Mouse (Mus musculus) mouse trophoblast stem cell (cell line): ENCODE measurements around the gene Phkg2.

Source experiments
- in situ Hi-C, 2 experiments: fragments of 300-500 bp; cut with MseI, MboI; formaldehyde crosslinking; loops; 2 replicates in 1 of 2; 3 replicates in 1 of 2; pipeline ENCODE4 v1.15.1; 2025

The Phkg2 gene

DNA sequence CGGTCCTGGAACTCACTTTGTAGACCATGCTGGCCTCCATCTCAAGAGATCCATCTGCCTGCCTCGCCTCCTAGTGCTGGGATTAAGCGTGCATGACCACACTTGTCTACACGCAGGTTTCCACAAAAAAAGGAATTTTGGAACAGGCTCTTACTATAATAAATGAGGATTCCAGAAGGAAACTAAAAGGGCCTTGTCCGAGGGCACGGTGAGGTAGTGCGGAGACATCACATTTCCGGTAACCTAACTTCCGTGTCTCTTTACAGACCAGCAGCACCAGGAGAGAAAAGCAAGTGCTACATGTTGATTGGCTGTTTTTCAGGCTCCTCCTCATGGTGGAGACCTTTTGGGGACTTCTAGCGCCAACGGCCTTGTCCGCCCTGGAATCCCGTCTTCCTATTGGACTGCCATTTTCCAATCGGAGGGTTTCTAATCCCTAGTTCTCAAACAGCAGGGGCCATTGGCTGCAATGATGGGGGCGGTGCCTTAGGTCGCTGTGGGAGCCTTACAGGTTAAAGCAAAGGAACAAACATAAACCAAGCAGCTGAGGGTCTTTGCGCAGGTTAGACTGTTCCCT, at the start of gene Phkg2:
Gene Phkg2 (plus strand): TSS at position 446 of the 577 bp plus-strand sequence.
- in situ Hi-C loops: no loop called here

DNA sequence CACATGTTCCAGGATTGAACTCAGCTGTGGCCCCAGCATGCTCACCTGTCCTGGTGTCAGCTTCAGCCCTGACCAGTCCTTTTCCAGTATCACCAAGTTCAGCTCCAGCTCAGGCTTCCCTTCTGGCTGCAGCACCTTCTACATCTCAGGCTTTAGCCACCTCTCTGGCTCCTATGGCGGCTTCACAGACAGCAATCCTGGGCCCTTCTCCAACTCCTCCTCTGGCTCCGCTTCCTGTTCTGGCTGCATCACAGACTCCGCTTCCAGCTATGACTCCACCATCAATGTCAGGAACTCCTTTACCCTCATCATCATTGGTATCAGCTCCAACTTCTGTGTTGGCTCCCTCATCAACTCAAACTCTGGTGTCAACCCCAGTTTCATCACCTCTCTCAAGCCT, 31.5 kb upstream of the Phkg2 start:
- in situ Hi-C loops: no loop called here

- in situ Hi-C loops: no loop called here
Observed at GRCm38 (mm10) chr7:127549116-127549835, 23.9 kb upstream of the Phkg2 start.

DNA sequence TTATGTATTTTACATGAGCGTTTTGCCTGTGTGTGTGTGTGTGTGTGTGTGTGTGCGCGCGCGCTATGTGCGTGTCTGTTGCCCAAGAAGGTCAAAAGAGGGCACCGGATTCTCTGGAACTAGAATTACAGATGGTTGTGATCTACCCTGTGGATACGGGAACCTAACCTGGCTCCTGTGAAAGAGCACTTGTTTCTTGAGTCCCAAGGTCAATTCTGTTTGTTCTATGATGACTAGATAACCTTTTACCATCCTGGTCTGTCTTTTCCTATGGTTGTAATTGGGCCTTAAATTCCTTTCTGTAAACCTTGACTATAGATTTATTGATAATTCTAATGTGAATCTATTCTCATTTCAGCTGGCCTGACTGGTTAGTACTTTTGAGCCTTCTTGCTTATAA, 21.6 kb upstream of the Phkg2 start:
- in situ Hi-C loops: no loop called here

DNA sequence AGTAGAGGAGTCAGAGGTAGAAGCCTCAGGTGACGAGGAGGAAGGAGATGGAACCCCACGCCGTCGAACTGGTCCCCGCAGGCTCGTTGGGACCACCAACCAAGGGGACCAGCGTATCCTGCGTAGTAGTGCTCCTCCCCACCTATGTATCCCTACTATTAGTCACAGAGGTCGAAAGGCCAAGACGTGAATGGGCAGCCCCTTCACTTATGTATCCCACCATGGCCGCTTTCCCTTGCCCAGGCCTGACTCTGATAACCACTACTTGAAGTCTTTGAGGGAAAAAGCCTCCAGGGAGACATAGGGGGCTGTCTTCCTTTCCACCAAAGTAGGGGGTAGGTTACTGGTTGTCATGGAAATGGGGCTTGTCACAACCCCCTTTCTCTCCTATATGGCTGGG, 12.6 kb upstream of the Phkg2 start:
- in situ Hi-C loops: no loop called here

- in situ Hi-C loops: no loop called here
Observed at GRCm38 (mm10) chr7:127561340-127561858, 11.7 kb upstream of the Phkg2 start, which contains the start of gene Tmem265. Gene Tmem265, plus strand, starts transcription at chr7:127561390.

DNA sequence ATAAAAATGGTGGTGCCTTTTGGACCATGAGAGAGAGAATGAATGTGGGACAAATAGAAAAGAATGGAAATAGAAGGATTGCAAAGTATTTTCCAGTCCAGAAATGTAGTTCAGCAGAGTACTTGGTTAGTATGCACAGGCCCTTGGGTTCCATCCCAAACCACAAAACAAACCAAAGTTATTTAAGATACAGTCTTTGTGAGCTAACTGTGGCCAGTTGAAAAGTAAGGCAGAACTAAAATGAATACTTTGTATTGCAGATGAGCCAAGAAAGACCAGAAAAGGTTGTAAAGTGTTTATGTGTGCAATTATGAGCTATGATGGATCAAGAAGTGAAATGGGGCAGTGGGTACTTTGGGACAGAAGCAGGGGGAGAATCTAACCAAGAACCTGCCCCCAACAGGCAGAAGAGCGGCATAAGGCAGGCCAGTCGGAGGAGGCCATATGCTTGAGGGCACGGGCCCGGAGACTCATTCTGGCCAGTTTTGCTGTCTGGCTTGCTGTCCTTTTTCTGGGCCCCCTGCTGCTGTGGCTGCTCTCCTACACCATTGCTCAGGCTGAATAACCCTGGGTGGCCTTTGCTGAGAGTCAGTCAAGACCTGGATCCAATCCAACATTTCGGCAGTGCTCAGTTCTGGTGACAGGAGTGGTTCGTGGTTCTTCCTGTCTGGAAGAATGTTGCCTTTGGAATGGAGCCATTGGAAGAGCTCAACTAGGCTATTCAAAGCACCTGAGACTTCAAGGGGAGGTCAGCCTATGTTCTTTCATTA, 8.6 kb upstream of the Phkg2 start:
- in situ Hi-C loops: no loop called here

GRCm38 (mm10) chr7:127573503-127574008, 416 bp downstream of the Phkg2 start:
- in situ Hi-C loops: no loop called here

DNA sequence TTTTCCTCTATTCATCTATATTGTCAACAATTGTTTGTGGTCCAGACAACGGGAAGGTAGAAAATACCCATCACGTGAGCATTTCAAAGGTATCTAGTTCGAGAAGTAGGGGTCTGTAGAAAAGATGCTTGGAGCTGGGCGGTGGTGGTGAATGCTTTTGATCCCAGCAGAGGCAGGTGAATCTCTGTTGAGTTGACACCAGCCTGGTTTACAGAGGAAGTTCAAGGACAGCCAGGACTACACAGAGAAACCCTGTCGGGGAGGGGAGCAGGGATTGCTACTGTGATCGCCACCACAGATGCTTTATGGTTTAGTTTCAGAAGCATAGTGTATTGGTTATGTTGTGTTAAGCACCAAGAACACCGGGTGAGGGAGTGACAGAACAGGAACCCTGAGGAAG, 975 bp downstream of the Phkg2 start:
- in situ Hi-C loops: no loop called here

GRCm38 (mm10) chr7:127583260-127583659, 10.1 kb downstream of the Phkg2 start:
- in situ Hi-C loops: no loop called here

DNA sequence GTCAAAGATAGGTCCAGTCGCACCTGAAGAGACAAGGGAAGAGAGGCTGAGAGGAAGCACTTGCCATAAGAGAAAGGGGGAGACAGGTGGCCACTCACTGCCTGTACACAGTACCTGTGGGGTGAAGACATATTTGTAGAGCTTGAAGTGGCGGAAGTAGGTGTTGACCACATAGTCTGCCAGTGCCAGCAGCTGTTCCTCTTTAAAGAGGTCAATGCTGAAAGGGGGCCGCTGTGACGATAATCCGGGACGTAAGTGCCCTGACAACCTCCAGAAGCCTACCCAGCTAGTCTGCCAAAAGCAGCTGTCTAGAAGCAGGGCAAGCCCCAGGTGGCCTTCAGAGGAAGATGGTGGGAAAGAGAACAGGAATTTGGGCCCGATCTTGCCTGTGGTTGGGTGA, 11.9 kb downstream of the Phkg2 start:
- in situ Hi-C loops: no loop called here

GRCm38 (mm10) chr7:127586149-127586548, 13.0 kb downstream of the Phkg2 start:
- in situ Hi-C loops: no loop called here

GRCm38 (mm10) chr7:127587196-127587595, 14.1 kb downstream of the Phkg2 start:
- in situ Hi-C loops: no loop called here

GRCm38 (mm10) chr7:127588011-127588871, 15.1 kb downstream of the Phkg2 start, which contains the start of the genes Ccdc189 and Rnf40:
Gene Ccdc189, minus strand, starts transcription at chr7:127588595.
Gene Rnf40, plus strand, starts transcription at chr7:127588767.
- in situ Hi-C loops: no loop called here

DNA sequence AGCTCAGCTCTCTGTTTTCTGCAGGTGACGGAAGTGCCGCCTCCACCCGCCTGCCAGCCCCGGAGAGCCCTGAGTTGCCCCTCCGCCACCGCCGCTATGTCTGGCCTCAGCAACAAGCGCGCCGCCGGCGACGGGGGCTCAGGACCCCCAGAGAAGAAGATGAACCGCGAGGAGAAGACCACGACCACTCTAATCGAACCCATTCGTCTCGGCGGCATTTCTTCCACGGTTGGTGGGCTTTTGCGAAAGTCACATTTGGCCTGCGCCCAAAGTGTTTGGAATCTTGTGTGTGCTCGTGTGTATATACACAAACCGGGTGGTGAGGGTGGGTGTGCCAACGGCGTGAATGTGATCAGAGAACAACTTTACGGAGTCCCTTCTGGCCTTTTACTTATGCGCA, 15.8 kb downstream of the Phkg2 start:
- in situ Hi-C loops: no loop called here

DNA sequence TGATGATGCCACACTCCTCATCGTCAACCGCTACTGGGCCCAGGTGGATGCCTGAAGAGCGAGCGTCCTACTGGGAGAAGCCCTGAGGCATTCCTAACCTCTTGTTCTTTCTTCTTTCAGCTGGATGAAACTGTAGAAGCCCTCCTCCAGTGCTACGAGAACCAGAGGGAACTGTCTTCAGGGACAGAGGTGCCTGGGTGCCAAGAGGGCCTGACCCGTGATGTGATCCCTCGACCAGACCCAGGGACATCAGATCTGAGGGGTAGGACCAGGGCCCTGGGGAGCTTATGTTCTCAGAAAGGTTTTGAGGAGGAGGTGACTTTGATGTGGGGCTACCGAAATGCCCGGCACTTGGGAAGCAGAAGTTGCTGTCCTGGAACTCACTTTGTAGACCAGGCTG, 16.5 kb downstream of the Phkg2 start:
- in situ Hi-C loops: no loop called here

- in situ Hi-C loops: no loop called here
Observed at GRCm38 (mm10) chr7:127591108-127591507, 18.0 kb downstream of the Phkg2 start.

GRCm38 (mm10) chr7:127592575-127592974, 19.4 kb downstream of the Phkg2 start:
- in situ Hi-C loops: no loop called here

DNA sequence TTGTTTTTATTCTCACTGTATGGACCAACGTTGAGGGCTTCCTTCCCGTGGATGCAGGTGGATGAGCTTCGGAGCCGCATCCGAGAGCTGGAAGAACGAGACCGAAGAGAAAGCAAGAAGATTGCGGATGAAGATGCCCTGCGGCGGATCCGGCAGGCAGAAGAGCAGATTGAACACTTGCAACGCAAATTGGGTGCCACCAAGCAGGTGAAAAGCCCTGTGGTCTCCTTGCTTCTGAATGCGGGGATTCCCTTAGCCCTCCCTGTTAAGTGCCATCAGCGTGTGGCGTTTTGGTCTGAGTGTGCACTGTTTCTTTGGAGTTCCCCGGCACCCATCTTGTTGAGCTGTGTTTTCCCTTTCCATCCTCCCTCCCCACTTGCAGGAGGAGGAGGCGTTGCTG, 23.6 kb downstream of the Phkg2 start:
- in situ Hi-C loops: no loop called here

- in situ Hi-C loops: no loop called here
Observed at GRCm38 (mm10) chr7:127600612-127601011, 27.5 kb downstream of the Phkg2 start.

- in situ Hi-C loops: no loop called here
Observed at GRCm38 (mm10) chr7:127601735-127602134, 28.6 kb downstream of the Phkg2 start.
